Mouse (Mus musculus): ENCODE measurements around the gene Abhd12.

The Abhd12 gene

DNA sequence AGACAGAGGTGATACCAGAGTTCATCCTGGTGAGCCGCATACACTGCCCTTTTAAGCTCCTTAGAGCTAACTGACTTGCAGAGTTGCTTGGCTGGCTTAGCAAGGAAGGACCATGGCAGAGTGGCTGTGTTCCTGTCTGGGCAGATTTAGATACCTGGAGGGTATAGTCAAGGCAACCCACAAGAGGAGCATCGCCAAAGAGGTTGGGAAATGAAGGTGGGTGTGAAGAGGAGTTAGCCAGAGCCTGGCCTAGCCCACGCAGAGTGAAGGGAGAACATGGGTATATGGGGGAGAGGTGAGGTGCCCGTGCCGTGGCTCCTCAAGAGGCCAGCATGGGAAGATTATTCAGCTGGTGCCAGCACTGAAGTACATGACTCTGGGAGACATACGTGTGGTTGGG lies 91.7 kb downstream of the Abhd12 start:
- in situ Hi-C loops (cut with MboI), result no loop called here

DNA sequence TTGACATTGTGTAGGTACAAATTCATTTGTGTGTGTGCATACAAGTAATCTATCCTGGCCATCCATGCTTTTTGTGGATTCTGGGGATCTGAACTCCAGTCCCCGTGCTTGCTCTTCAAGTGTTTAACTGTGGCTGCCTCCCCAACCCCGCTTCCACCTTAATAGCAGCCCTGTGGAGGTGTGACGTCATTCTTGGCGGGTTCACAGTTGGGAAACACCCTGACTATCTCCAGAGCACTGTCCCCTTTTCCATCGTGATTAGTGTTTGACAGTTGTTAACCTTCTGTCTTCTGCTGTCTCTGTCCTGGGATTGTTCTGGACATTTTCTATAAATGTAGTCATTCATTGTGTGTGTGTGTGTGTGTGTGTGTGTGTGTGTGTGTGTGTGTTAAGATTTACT lies 93.9 kb downstream of the Abhd12 start:
- in situ Hi-C loops (cut with MboI), result no loop called here

DNA sequence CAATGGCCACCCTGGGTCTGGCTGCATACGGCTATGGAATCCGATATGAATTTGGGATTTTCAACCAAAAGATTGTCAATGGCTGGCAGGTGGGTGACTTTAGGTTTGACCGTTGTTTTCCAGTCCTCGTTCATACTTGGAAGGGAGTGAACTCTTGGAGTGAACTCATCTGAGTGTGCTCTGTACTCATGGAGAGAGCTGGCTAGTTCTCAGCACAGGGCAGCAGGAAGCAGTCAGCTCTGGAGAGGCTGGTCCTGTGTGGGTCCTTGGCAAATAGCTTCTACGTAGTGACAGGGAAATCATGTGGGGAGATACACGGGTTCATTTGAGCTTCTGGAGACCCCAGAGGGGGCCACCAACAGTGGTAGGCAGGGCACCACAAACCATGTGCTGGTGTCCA lies 95.7 kb downstream of the Abhd12 start:
- in situ Hi-C loops (cut with MboI), result no loop called here

DNA sequence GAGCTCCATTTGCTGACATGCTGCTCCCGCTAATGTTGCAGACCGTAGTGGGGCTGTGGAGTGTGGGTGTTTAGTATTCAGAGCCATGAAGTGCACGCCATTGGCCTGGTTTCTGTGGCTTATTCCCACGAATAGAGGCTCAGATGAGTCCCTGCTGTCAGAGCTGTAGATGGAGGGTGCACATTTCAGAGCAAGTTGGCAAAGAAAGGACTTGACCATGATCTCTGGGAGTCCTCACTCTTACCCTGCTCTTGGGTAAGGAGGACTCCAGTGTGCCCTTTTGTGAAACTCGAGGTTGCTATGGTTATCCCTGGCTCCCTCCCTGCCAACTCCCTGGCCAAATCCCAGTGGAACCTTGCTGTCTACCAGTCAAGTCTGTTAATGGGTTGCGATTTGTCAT lies 96.2 kb downstream of the Abhd12 start:
- in situ Hi-C loops (cut with MboI), result no loop called here

DNA sequence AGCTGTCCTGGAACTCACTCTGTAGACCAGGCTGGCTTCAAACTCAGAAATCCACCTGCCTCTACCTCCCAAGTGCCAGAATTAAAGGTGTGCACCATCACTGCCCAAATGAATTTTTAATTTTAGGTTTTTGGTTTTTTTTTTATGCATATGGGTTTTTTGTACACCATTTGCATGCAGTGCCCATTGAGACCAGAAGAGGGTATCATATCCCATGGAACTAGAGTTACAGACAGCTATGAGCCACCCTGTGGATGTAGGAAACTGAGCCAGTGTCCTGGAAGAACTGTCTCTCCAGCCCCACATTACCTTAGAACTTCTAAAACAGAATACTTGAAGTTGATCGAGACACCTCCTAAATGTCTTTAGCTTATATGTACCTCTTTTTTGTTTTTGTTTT lies 101.5 kb downstream of the Abhd12 start:
- in situ Hi-C loops (cut with MboI), result no loop called here

DNA sequence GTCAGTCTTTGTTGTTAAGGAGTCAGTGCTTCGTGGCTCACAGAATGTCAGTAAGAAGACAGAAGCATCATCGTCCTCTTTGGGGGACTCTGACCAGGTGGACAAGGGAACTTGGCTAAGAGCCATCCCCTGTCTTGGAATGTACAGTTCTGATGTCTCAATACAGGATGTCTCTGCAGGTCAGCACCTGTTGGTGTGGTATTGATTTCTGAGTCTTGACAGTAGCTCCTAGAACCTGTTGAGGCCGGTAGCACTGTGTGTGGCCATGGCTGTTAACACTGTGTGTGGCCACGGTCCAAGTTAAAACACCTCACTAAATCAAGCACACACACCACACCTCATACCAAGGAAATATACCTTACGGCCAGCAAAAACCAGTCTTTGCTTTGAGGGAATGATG lies 103.9 kb downstream of the Abhd12 start:
- in situ Hi-C loops (cut with MboI), result no loop called here

DNA sequence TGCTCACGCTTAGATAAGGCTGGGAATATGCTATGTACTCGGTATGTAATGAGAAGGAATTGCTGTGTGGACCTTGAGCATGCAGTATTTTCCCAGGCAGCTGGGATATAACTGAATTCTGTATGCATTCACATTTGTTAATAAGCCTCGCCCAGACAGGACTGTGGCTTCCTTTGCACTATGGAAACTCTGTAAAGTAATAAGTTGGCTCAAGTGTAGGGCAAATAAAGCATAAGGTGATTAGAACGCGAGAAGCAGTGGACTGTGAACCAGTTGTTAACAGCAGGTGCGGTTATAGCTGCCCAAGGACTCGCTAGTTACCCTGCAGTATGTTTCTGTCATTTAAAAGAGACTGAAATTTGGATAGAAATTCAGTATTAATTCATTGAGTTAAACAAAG lies 106.5 kb downstream of the Abhd12 start:
- in situ Hi-C loops (cut with MboI), result no loop called here

DNA sequence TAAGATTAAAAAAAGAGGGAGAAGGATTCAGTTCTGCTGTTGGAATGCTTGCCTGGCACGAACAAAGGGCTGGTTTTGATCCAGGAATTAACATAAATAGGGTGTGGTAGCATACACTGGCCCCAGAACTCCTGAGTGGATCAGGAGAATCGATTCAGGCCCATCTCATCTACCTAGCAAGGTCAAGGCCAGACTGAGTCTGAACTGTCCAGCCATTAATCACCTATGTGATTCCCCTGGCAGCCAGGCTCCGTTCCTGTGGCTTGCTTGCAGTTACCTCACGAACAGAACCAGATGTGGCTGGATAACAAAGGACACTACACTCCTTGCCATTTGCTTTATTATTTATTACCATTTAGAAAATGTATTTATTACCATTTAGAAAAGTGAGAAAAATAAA lies 111.2 kb downstream of the Abhd12 start:
- in situ Hi-C loops (cut with MboI), result no loop called here

DNA sequence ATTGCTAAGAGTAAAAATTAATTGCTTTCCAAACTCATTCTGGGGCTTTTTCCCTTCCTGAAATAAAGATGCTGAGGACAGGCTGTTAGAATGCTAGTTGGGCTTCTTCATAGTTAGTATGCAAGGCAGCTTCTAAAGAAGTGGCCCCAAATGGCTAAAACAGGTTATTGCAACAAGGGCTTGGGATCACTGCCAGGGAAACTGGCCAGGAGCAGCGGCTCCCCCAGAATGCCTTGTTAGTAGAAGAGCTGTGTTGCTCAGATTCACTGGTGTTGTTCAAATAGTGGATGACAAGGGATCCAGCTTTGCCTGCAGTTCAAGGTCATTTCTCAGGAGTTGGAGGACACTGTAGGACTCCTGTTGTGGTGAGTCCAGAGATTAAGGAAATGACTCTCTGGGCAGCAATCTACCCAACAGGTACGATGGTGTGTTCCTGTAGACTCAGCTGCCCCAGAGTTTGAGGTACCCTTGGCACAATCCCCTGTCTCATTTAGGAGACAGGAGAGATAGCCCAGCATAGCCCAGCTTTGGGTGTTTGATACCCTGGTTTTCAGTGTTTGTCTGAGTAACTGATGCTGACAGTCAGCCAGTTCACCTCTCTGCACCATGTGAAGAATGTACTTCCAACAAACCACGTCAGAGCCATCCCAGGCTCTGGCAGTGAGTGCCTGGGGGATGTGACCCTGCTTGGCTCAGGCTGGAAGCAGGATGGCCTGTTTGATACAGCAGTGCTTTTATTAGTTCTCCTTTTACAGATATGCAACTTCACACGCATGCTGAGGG lies 115.6 kb downstream of the Abhd12 start:
- in situ Hi-C loops (cut with MboI), result no loop called here

DNA sequence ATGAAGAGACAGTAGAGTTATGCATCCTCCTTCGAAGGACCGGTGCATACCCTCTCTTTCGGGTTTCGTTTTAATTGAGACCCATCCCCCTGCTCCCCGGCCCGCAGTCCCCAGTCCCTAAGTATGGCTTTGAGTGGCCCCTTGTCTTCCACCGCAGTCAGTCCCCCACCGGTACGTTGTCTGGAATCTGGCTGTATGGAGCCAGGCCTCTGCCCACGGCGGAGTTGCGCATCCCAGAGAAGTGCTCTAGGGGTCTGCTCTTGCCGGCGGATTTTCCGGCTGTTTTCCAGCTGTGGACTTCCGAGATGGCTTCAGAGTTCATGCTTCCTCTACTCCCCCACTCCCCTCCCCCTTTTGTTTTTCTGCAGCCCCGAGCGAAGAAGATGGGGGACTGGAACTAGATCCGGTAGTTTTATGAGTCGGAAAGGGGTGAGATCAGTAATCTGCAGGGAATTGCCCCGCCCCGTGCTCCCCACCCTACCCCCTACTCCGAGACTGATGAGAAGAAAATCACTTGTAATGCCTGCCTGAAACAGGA lies 117.2 kb downstream of the Abhd12 start:
- in situ Hi-C loops (cut with MboI), result no loop called here

DNA sequence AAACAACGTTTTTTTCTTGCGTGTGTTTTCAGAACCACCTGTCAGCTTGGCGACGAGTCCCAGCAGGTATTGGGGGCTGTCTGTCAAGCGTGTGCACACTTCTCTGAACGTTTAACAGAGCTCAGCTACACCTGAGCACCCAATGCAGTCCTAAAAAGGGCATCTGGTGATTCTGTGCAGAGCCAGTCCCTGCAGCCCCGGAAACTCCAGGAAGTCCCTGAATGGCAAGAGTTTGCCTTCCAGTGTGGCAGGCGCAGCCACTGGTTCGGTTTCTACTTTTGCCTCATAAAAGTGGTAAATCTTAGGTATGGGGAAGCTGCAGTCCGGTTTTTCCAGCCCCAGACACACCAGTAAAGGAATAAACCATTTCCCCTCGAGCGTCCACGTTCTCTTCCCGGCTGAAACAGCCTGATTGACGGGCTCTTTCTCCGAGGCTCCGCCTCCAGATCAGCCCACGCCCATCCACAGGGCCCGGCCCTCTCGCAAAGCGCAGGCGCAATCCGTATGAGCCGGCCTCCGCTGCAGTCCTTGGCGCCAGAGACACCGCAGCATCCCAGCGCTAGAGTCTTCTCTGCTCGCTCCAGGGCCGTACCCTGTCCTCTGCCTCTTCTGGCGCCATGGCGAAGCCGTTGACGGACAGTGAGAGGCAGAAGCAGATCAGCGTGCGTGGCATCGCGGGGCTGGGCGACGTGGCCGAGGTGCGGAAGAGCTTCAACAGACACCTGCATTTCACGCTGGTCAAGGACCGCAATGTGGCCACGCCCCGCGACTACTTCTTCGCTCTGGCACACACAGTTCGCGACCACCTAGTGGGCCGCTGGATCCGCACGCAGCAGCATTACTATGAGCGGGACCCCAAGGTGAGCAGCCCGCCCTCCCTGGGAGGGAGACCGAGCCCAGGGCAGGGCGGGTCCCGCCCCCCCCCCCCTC lies 118.0 kb downstream of the Abhd12 start, which contains the start of gene Pygb:
Gene Pygb (plus strand): TSS at position 485 of the 930 bp plus-strand sequence.
- in situ Hi-C loops (cut with MboI), result no loop called here

DNA sequence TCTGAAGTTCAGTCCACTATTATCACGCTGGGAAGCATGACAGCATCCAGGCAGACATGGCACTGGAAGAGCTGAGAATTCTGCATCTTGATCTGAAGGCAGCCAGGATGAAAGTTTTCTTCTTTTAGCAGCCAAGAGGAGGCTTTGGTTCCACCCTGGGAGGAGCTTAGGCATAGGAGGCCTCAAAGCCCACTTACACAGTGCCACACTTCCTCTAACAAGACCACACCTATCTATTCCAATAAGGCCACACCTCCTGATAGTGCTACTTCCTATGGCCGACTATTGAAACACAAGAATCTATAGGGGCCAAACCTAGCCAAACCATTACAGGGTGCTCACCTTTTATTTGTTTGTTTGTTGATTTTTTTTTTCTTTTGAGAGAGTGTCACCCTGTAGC lies 121.7 kb downstream of the Abhd12 start:
- in situ Hi-C loops (cut with MboI), result no loop called here
